Mouse (Mus musculus) intestine, embryonic 14.5 days (tissue): ENCODE results near the gene Fads6. TPM values are rescaled to one million over a fixed set of nuclear protein-coding genes. Genes with fewer than 3 reads are reported as not detected.
A peak's percentile ranks its signal among the peaks of the same experiment; 100 is the strongest.

Experiments used
- ATAC-seq: fragments of 200-750 bp; cut with Nextera tagmentation; replicated peaks from 2 replicates; pipeline ENCODE4 v1.8.0; 2017; ENCODE audit warnings: low read depth, moderate number of reproducible peaks, moderate TSS enrichment, moderate library complexity; ENCODE audit not compliant: low FRiP score, low TSS enrichment
- DNase-seq: peaks from one replicate; pipeline ENCODE4 v3.0.0-alpha.2; 2018; ENCODE audit warnings: low spot score
- H3K27ac ChIP-seq: fragments of 300-500 bp; sonication (generic); 2 replicates; pipeline ENCODE4 v1.5.1; 2014; ENCODE audit warnings: low read depth, mild to moderate bottlenecking, control low read depth
- H3K27me3 ChIP-seq: fragments of 300-500 bp; sonication (generic); replicated peaks from 2 replicates; pipeline ENCODE4 v1.6.1; 2014; ENCODE audit warnings: low read length, control low read depth; ENCODE audit not compliant: control insufficient read depth, insufficient read depth
- H3K36me3 ChIP-seq: fragments of 300-500 bp; sonication (generic); 2 replicates; pipeline ENCODE4 v1.6.1; 2014; ENCODE audit warnings: low read length, control low read depth; ENCODE audit not compliant: control insufficient read depth, insufficient read depth
- H3K4me1 ChIP-seq: fragments of 300-500 bp; sonication (generic); replicated peaks from 2 replicates; pipeline ENCODE4 v1.6.1; 2014; ENCODE audit warnings: low read length, control low read depth, mixed read lengths; ENCODE audit not compliant: control insufficient read depth, insufficient read depth
- H3K4me2 ChIP-seq: fragments of 300-500 bp; sonication (generic); 2 replicates; pipeline ENCODE4 v1.6.1; 2014; ENCODE audit warnings: low read length
- H3K4me3 ChIP-seq: fragments of 300-500 bp; sonication (generic); 2 replicates; pipeline ENCODE4 v1.5.1; 2014; ENCODE audit warnings: low read depth, low read length, control low read depth, mixed read lengths
- H3K9ac ChIP-seq: fragments of 300-500 bp; sonication (generic); 2 replicates; pipeline ENCODE4 v1.6.1; 2014; ENCODE audit warnings: mild to moderate bottlenecking, low read length
- H3K9me3 ChIP-seq: fragments of 300-500 bp; sonication (generic); 2 replicates; pipeline ENCODE4 v1.6.1; 2016; ENCODE audit warnings: low read length, control low read depth; ENCODE audit not compliant: control insufficient read depth
- WGBS: fragments of 180-500 bp; shearing (Covaris S2); extraction: QIAGEN DNeasy Blood & Tissue Kit; methylation state at CpG from one replicate; pipeline ENCODE4 v1.1.7; 2014; 5-methylcytosine and 5-hydroxymethylcytosine counted together
- polyA plus RNA-seq: library from polyadenylated mRNA; unstranded; fragments of >200 nt; fragmentation: Nextera tagmentation; extraction: Ambion mirVana; gene quantifications from 2 replicates; pipeline ENCODE4 v1.2.1, GENCODE M21; 2014

Fads6 gene
- polyA plus RNA-seq, 1 experiment from 2014 or later, result 1.6 TPM

- Histone ChIP-seq H3K4me3 (no peak overlapping the region), H3K4me2 (no peak overlapping the region), H3K27ac (no peak overlapping the region), H3K9ac (no peak overlapping the region), H3K4me1 (peaks cover 8% of the 10 kb centered on the region), H3K36me3 (peaks cover 7% of the 10 kb centered on the region; the same call in 1 of the 2 replicates), H3K9me3 (no peaks in the 10 kb centered on the region), H3K27me3 (peaks cover 34% of the 10 kb centered on the region)
- DNase-seq (no peak), ATAC-seq (no peak)
- 87% methylated on average over 9 of the region's 9 CpGs for WGBS
Measured at GRCm38 (mm10) chr11:115271052-115271451, 26.4 kb downstream of the Fads6 start.

- peaks cover 41% of the 10 kb centered on the region for H3K27me3 ChIP-seq
- no peak overlapping the region for H3K4me3 ChIP-seq
- ATAC-seq (no peak; the same call in 1 of the 2 replicates), DNase-seq (peak; percentile 94)
- no peak overlapping the region for H3K27ac ChIP-seq
- H3K4me2 ChIP-seq, result no peak overlapping the region
- H3K9ac ChIP-seq, result no peak overlapping the region
- WGBS, result 26% methylated on average over 19 of the region's 19 CpGs
- H3K36me3 ChIP-seq, result peaks cover 7% of the 10 kb centered on the region; the same call in 1 of the 2 replicates
- H3K4me1 ChIP-seq, result peaks cover 5% of the 10 kb centered on the region
- no peaks in the 10 kb centered on the region for H3K9me3 ChIP-seq
Measured at GRCm38 (mm10) chr11:115270148-115270861, 27.2 kb downstream of the Fads6 start.

- Histone ChIP-seq H3K9me3 (no peaks in the 10 kb centered on the region), H3K27me3 (peaks cover 49% of the 10 kb centered on the region), H3K9ac (no peak overlapping the region), H3K4me1 (peaks cover 8% of the 10 kb centered on the region), H3K4me2 (no peak overlapping the region), H3K27ac (no peak overlapping the region), H3K4me3 (no peak overlapping the region), H3K36me3 (peaks cover 7% of the 10 kb centered on the region; the same call in 1 of the 2 replicates)
- DNase-seq (no peak), ATAC-seq (no peak)
- WGBS, result 91% methylated on average over 27 of the region's 27 CpGs
Measured at GRCm38 (mm10) chr11:115269330-115270066, 28.0 kb downstream of the Fads6 start.

GRCm38 (mm10) chr11:115267958-115268357 is 29.5 kb downstream of the Fads6 start:
- Histone ChIP-seq H3K9ac (no peak overlapping the region), H3K27ac (no peak overlapping the region), H3K4me3 (no peak overlapping the region), H3K9me3 (no peaks in the 10 kb centered on the region), H3K36me3 (peaks cover 7% of the 10 kb centered on the region; the same call in 1 of the 2 replicates), H3K4me2 (no peak overlapping the region), H3K27me3 (peaks cover 63% of the 10 kb centered on the region), H3K4me1 (peaks cover 8% of the 10 kb centered on the region)
- no peak for ATAC-seq
- 73% methylated on average over 11 of the region's 11 CpGs for WGBS
- DNase-seq, result no peak

GRCm38 (mm10) chr11:115267061-115267883 is 30.2 kb downstream of the Fads6 start, which contains the start of gene Grin2c:
TSS of gene Grin2c (minus strand) at chr11:115267243.
- ATAC-seq, result no peak
- Histone ChIP-seq H3K4me3 (peak within 1 kb of the TSS; percentile 27), H3K9ac (0 out of 2 replicates have a peak within 1 kb of the TSS, but pooled peaks have one; percentile 18), H3K9me3 (no peaks in the 10 kb centered on the region), H3K4me1 (peaks cover 8% of the 10 kb centered on the region), H3K4me2 (peak within 1 kb of the TSS; percentile 47), H3K36me3 (peaks cover 7% of the 10 kb centered on the region; the same call in 1 of the 2 replicates), H3K27me3 (peaks cover 70% of the 10 kb centered on the region), H3K27ac (no peak within 1 kb of the TSS)
- no peak for DNase-seq
- WGBS, result 7% methylated on average over 50 of the region's 50 CpGs

GRCm38 (mm10) chr11:115266400-115266778 is 31.1 kb downstream of the Fads6 start:
- no peak overlapping the region for H3K27ac ChIP-seq
- peaks cover 7% of the 10 kb centered on the region; the same call in 1 of the 2 replicates for H3K36me3 ChIP-seq
- peak; percentile 68 for DNase-seq
- H3K4me2 ChIP-seq, result peak overlapping the region; percentile 47
- H3K4me3 ChIP-seq, result peak overlapping the region; percentile 27
- H3K27me3 ChIP-seq, result peaks cover 77% of the 10 kb centered on the region
- 4% methylated on average over 22 of the region's 22 CpGs for WGBS
- no peak overlapping the region for H3K9ac ChIP-seq
- no peaks in the 10 kb centered on the region for H3K9me3 ChIP-seq
- H3K4me1 ChIP-seq, result peaks cover 8% of the 10 kb centered on the region
- no peak for ATAC-seq

GRCm38 (mm10) chr11:115265771-115266399 is 31.6 kb downstream of the Fads6 start:
- Histone ChIP-seq H3K27me3 (peaks cover 82% of the 10 kb centered on the region), H3K4me3 (no peak overlapping the region), H3K4me1 (peaks cover 8% of the 10 kb centered on the region), H3K9ac (no peak overlapping the region), H3K4me2 (no peak overlapping the region), H3K27ac (no peak overlapping the region), H3K9me3 (no peaks in the 10 kb centered on the region), H3K36me3 (peaks cover 7% of the 10 kb centered on the region; the same call in 1 of the 2 replicates)
- DNase-seq (no peak), ATAC-seq (no peak)
- 4% methylated on average over 20 of the region's 20 CpGs for WGBS
